Mouse (Mus musculus) CH12.LX (cell line): ENCODE data around the gene Cyp21a1. TPM values are rescaled to one million over a fixed set of nuclear protein-coding genes. Genes with fewer than 3 reads are reported as not detected.
"Not testable (repeated sequence)": the region's sequence is repeated elsewhere in the genome, so short reads cannot be mapped to it uniquely, and the experiment has no call there.

ENCODE experiments used
- DNase-seq: peaks from one replicate; pipeline ENCODE4 v3.0.0-alpha.2; 2013; ENCODE audit errors: extremely low read depth
- H3K27ac ChIP-seq: 2 replicates; pipeline ENCODE4 v1.5.1; 2012; ENCODE audit warnings: low read depth, mild to moderate bottlenecking, control low read depth, moderate library complexity; ENCODE audit not compliant: insufficient read depth
- H3K27me3 ChIP-seq: replicated peaks from 2 replicates; pipeline ENCODE3; 2012; ENCODE audit warnings: inconsistent platforms
- H3K36me3 ChIP-seq, 2 experiments: replicated peaks in 1 of 2; 2 replicates each; pipeline versions ENCODE3 to v1.6.1; 2012; ENCODE audit warnings: inconsistent platforms in 1 of 2, low read length in 1 of 2, mild to moderate bottlenecking in 1 of 2, mixed read lengths in 1 of 2, moderate library complexity in 1 of 2; ENCODE audit not compliant: control insufficient read depth in 1 of 2, insufficient read depth in 1 of 2
- H3K4me1 ChIP-seq, 2 experiments: 2 replicates each; pipeline ENCODE4 v1.6.1; 2012; ENCODE audit warnings: inconsistent platforms in 1 of 2, moderate library complexity in 1 of 2; ENCODE audit not compliant: insufficient read depth in 2 of 2, control insufficient read depth in 1 of 2
- H3K4me2 ChIP-seq: 2 replicates; pipeline ENCODE4 v1.6.1; 2012; ENCODE audit warnings: low read depth, mild to moderate bottlenecking, control low read depth; ENCODE audit not compliant: poor library complexity, insufficient read depth, severe bottlenecking
- H3K4me3 ChIP-seq, 3 experiments: fragments of 150-350 bp in 1 of 3; sonication (generic) in 1 of 3; replicated peaks in 1 of 3; 2 replicates each; pipeline versions ENCODE3 to v1.5.1; 2011 to 2012; ENCODE audit warnings: low read depth in 2 of 3, low read length in 2 of 3, mild to moderate bottlenecking in 2 of 3, moderate library complexity in 2 of 3, control low read depth in 1 of 3, improper control_type of control experiment in 1 of 3, inconsistent platforms in 1 of 3, mixed read lengths in 1 of 3; ENCODE audit not compliant: poor library complexity in 1 of 3
- H3K79me2 ChIP-seq: replicated peaks from 2 replicates; pipeline ENCODE4 v1.6.1; 2012; ENCODE audit warnings: mild to moderate bottlenecking, moderate library complexity; ENCODE audit not compliant: control insufficient read depth, poor library complexity, insufficient read depth, severe bottlenecking; ENCODE audit errors: extremely low read depth
- H3K9ac ChIP-seq: 2 replicates; pipeline ENCODE4 v1.6.1; 2012; ENCODE audit warnings: low read depth, mild to moderate bottlenecking, control low read depth, moderate library complexity; ENCODE audit not compliant: insufficient read depth
- H3K9me3 ChIP-seq: replicated peaks from 2 replicates; pipeline ENCODE3; 2012; ENCODE audit warnings: low read length, inconsistent platforms, mixed read lengths
- BHLHE40 ChIP-seq: IDR thresholded peaks from 2 replicates; pipeline ENCODE4 v1.6.1; 2011; ENCODE audit warnings: mild to moderate bottlenecking, low read depth, low read length, improper control_type of control experiment
- HCFC1 ChIP-seq: IDR thresholded peaks from 2 replicates; pipeline ENCODE4 v1.6.1; 2012; ENCODE audit warnings: low read depth, mild to moderate bottlenecking, inconsistent platforms, low read length, improper control_type of control experiment
- IRF4 ChIP-seq: IDR thresholded peaks from 2 replicates; pipeline ENCODE4 v1.6.1; 2014; ENCODE audit warnings: low read depth, mild to moderate bottlenecking, inconsistent platforms, low read length, improper control_type of control experiment
- JUND ChIP-seq: conservative IDR thresholded peaks from 2 replicates; pipeline ENCODE4 v1.6.1; 2011; ENCODE audit warnings: low read depth, low read length, improper control_type of control experiment
- MYC ChIP-seq: IDR thresholded peaks from 2 replicates; pipeline ENCODE4 v1.6.1; 2011; ENCODE audit warnings: low read depth, mild to moderate bottlenecking, improper control_type of control experiment, low read length
- SMC3 ChIP-seq: IDR thresholded peaks from 2 replicates; pipeline ENCODE4 v1.6.1; 2011; ENCODE audit warnings: low read depth, low read length, improper control_type of control experiment
- TBP ChIP-seq: conservative IDR thresholded peaks from 2 replicates; pipeline ENCODE4 v1.6.1; 2011; ENCODE audit warnings: low read depth, low read length, improper control_type of control experiment
- USF1 ChIP-seq: IDR thresholded peaks from 2 replicates; pipeline ENCODE4 v1.6.1; 2014; ENCODE audit warnings: low read depth, mild to moderate bottlenecking, inconsistent platforms, low read length, improper control_type of control experiment
- dilution Hi-C: fragments of 300-500 bp; cut with MboI; formaldehyde crosslinking; loops from 2 replicates; pipeline ENCODE4 v1.14.3; 2020; ENCODE audit warnings: low sequenced_read_pairs; ENCODE audit not compliant: extremely low pct_unique_long_range_greater_than_20kb, extremely low pct_ligation_motif_present
- in situ Hi-C: fragments of 300-500 bp; cut with MboI; formaldehyde crosslinking; loops from 3 replicates; pipeline ENCODE4 v1.14.3; 2019; ENCODE audit warnings: low sequenced_read_pairs, low pct_ligation_motif_present, low pct_unique_long_range_greater_than_20kb, mixed read lengths
- polyA plus RNA-seq: library from polyadenylated mRNA; unstranded; fragments of >175 nt; gene quantifications from 2 replicates; pipeline ENCODE4 v1.2.1, GENCODE M21; 2012; ENCODE audit warnings: low read depth; ENCODE audit not compliant: insufficient read length
- total RNA-seq, 2 experiments: library from RNA; depleted of rRNA; stranded (reverse); fragments of 300-350 nt in 1 of 2; fragments of >200 nt in 1 of 2; gene quantifications; 2 replicates each; pipeline ENCODE4 v1.2.3; 2012 to 2014

Gene Cyp21a1
- total and polyA plus RNA-seq, 3 experiments: not detected

DNA sequence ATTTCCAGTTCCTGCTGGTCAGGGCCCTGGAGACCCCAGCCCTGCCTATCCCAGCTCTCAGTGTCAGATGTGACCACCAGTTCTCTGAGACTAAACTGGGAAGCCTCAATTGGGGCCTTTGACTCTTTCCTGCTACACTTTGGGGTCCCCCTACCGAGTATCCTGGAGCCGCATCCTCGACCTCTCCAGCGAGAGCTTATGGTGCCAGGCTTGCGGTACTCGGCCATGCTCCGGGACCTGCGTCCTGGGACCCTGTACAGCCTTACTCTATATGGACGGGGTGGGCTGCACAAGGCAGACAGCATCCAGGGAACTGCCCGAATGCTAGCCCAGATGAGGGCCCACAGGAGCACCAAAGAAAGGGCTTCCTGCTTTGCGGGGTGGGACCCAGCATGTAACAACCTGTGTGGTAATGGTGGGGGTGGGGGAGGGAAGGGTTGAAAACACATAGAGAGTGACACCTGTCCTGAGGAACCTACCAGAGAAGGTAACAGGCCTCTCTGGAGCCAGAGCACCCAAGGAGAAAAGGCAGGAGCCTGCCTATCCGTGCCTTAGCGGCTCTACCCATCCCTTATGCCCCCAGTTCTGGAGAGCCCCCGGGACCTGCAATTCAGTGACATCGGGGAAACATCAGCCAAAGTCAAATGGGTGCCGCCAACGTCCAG lies 5.4 kb downstream of the Cyp21a1 start:
- DNase-seq: no peak
- no peak overlapping the region for H3K27ac ChIP-seq
- in situ Hi-C loops (no loop called here), dilution Hi-C loops (no loop called here)
- H3K27me3 ChIP-seq: peaks cover 11% of the 10 kb centered on the region
- H3K4me2 ChIP-seq: no peak overlapping the region
- no peaks in the 10 kb centered on the region for H3K36me3 ChIP-seq
- no peaks in the 10 kb centered on the region for H3K9me3 ChIP-seq
- H3K4me3 ChIP-seq: no peak overlapping the region
- no peaks in the 10 kb centered on the region for H3K4me1 ChIP-seq
- no peak overlapping the region for H3K9ac ChIP-seq
- no peak for TF ChIP-seq JUND
- TF ChIP-seq, all 38 proteins: peak for 0
- H3K79me2 ChIP-seq: no peaks in the 10 kb centered on the region

DNA sequence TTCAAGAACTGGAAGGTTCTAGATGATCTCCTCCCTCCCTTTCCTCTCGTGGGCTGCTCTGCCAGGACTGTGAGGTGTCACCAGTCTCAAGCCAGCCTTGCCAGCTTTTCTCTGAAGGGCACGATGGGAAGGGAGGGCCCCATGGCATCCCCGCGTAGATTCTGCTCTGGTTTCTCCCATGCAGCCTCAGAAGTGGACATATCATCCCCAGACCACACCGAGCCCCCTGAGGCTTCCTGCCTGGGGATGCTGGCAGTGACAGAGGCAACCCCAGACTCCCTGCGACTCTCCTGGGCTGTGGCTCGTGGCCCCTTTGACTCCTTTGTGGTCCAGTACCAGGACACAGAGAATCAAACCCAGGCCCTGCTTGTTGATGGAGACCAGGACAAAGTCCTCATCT lies 6.3 kb downstream of the Cyp21a1 start:
- dilution Hi-C loops, H3K27ac ChIP-seq, H3K4me3 ChIP-seq, H3K4me1 ChIP-seq, H3K79me2 ChIP-seq, H3K4me2 ChIP-seq, H3K9ac ChIP-seq, DNase-seq, H3K9me3 ChIP-seq, H3K36me3 ChIP-seq, in situ Hi-C loops: not testable (repeated sequence)
- H3K27me3 ChIP-seq: peaks cover 11% of the 10 kb centered on the region

DNA sequence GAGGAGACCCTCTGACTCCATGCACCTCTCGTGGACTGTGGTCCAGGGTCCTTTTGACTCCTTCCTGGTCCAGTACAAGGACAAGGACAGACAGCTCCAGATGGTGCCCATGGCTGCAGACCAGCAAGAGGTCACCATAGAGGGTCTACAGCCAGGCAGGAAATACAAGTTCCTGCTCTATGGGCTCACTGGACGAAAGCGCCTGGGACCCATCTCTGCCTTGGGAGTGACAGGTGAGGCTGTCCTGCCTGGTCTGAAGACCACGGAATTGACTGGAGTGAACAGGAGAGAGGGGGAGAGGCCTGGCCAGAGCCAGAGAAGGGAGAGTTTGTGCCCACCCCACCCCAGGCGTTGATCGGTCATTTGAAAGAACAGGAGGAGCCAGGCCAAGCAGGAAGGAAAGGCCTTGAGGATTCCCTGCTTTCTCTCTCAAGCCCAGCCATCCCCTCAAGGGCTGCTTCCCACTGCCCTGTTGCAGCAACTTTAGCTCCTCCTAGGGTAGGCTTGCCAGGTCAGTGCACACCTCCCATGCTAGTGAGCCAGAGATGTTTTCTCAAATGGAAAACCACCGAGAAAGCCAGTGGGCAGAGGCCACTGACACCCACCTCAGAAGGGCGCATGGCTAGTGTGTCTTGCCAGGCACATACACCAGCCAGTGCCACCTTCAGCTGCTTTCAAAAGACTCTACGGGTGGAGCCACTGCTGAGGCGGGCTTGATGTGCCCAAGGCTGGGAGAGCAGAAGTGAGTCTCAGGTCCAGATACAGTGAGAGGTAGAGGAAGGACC lies 7.0 kb downstream of the Cyp21a1 start:
- H3K9ac ChIP-seq, DNase-seq, H3K4me1 ChIP-seq, H3K27ac ChIP-seq, in situ Hi-C loops, H3K4me2 ChIP-seq, H3K9me3 ChIP-seq, H3K4me3 ChIP-seq, H3K79me2 ChIP-seq, H3K36me3 ChIP-seq, dilution Hi-C loops: not testable (repeated sequence)
- peaks cover 11% of the 10 kb centered on the region for H3K27me3 ChIP-seq

DNA sequence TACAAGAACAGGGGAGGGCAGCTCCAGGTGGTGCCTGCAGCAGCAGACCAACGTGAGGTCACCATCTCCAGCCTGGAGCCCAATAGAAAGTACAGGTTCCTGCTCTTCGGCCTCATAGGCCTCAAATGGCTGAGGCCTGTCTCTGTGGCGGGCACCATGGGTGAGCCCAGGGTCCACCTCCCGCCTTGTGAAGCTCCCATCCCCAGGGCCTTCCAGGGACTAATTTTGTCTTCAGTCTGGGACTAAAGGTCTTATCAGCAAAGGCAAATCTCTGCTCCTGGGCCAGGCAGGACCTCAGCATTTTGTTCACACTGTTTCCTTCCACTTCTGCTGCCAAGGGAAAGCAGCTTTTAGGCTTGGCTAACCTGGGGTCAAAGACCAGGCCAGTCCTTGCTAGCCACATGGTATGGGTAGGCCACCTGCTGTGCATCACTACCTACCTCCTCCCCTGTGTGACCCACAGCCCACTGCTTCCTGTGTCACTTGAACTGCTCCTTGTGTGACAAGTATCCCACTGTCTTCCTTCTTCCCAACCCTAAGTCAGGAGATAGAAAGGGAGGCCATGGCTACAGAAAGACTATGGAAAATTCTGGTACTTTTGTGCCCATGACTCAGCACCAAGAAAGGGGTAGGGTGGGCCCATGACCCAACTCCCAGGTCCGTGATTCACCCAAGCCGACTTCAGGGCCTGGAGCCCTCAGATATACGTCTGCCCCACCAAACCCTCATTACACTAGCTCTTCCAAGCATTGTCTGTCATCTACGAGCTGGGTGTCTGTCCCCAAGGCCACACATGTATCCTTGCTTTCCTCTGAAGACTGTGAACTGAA lies 7.8 kb downstream of the Cyp21a1 start:
- TF ChIP-seq HCFC1 (no peak), TBP (no peak), BHLHE40 (no peak), IRF4 (no peak), MYC (no peak), SMC3 (no peak), USF1 (no peak)

More for the DNA sequence above, 7.8 kb downstream of the Cyp21a1 start:
- in situ Hi-C loops (no loop called here), dilution Hi-C loops (no loop called here)
- Histone ChIP-seq H3K9ac (no peak overlapping the region), H3K9me3 (no peaks in the 10 kb centered on the region), H3K27ac (no peak overlapping the region), H3K79me2 (no peaks in the 10 kb centered on the region), H3K4me2 (no peak overlapping the region), H3K27me3 (peaks cover 11% of the 10 kb centered on the region), H3K36me3 (no peaks in the 10 kb centered on the region), H3K4me1 (no peaks in the 10 kb centered on the region), H3K4me3 (no peak overlapping the region)
- no peak for DNase-seq
